In the genomic region with DNA sequence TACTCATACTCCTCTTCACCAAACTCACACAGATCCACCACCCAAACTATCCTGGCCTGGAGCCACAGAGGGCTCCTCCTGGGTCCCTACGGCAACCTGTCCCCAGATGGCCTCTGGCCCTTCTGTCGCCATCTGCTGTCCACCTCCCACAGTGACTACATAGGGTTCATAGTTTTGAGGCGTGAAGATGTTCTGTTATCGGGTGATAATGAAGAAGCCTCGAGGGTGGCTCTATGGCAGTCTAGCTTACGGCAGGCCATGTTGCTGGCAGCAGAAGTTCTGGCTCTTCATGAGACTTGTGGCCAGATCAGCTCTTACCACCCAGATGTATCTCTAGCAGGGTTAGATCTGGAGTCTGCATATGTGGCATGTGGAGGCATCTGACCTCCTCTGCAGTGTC, we compare ENCODE assay signal across 30 mouse cellular contexts. TPM values are rescaled to one million over a fixed set of nuclear protein-coding genes. Genes with fewer than 3 reads are reported as not detected.
A peak's percentile ranks its signal among the peaks of the same experiment; 100 is the strongest.
DNase-seq lines count a peak whose midpoint lies in the region; ATAC-seq and TF ChIP-seq lines count a peak whose summit lies in the region.
"Had no signal": no experiment of that assay in that cellular context is flagged by ENCODE, and none has a peak within 500 bp of the region (broad histone marks: within the 10 kb centered on the region; RNA-seq: fewer than 3 reads in every experiment).

No protein-coding gene starts in this region.

- DNase-seq in layer of hippocampus, adult 2 months (ENCODE audit: low spot score in 2 of 2): no peak
- DNase-seq in layer of hippocampus, adult 11-12 months (ENCODE audit: low spot score): no peak
- no peak for DNase-seq in liver, postnatal 0 days
- DNase-seq in stomach, postnatal 0 days (ENCODE audit: low spot score): no peak
- no peak for DNase-seq in Muller cell, postnatal 12 days (ENCODE audit: inconsistent ontology term)
- DNase-seq in thymus, postnatal 4 days: no peak
- DNase-seq: adrenal gland, adult 2 months; adrenal gland, postnatal 25 days; B cell, adult 2 months; cerebellum, adult 11-12 months; cerebellum, adult 9-10 months; cerebellum, postnatal 14 days; gastrocnemius, postnatal 10 days; gastrocnemius, postnatal 36 days; heart, postnatal 10 days; heart, postnatal 36 days had no signal

- H3K36me3 ChIP-seq in liver, postnatal 0 days (replicated peaks; ENCODE audit: insufficient read depth, low read length): peaks cover 20% of the 10 kb centered on the region
- H3K36me3 ChIP-seq in stomach, postnatal 0 days (ENCODE audit: control insufficient read depth, insufficient read depth, low read length): peaks cover 16% of the 10 kb centered on the region
- H3K36me3 ChIP-seq: embryonic facial prominence, embryonic 12.5 days; forebrain, embryonic 10.5 days; hindbrain, embryonic 10.5 days; hindbrain, embryonic 13.5 days had no signal

- no peak overlapping the region for H3K4me3 ChIP-seq in layer of hippocampus, adult 2 months
- no peak overlapping the region for H3K4me3 ChIP-seq in liver, postnatal 0 days (ENCODE audit: low read depth, low read length)
- no peak overlapping the region for H3K4me3 ChIP-seq in stomach, postnatal 0 days (ENCODE audit: low read depth, low read length)
- H3K4me3 ChIP-seq: embryonic facial prominence, embryonic 12.5 days; embryonic facial prominence, embryonic 15.5 days; erythroblast, embryonic 14.5 days; forebrain, embryonic 10.5 days; forebrain, embryonic 13.5 days; heart, embryonic 12.5 days; heart, embryonic 15.5 days; hindbrain, embryonic 10.5 days; hindbrain, embryonic 13.5 days had no signal

- H3K9ac ChIP-seq in liver, postnatal 0 days (replicated peaks): no peak overlapping the region
- no peak overlapping the region for H3K9ac ChIP-seq in stomach, postnatal 0 days (ENCODE audit: low read length)
- H3K9ac ChIP-seq: embryonic facial prominence, embryonic 12.5 days; embryonic facial prominence, embryonic 15.5 days; forebrain, embryonic 13.5 days; heart, embryonic 12.5 days; heart, embryonic 15.5 days; hindbrain, embryonic 13.5 days had no signal

- peak; percentile 25 for ATAC-seq in erythroblast, adult 5-6 weeks (replicated peaks; ENCODE audit: low FRiP score, poor library complexity, severe bottlenecking)
- no peak for ATAC-seq in liver, postnatal 0 days
- ATAC-seq in stomach, postnatal 0 days (ENCODE audit: low FRiP score, low TSS enrichment): no peak
- ATAC-seq: forebrain, embryonic 13.5 days; forebrain, embryonic 16.5 days; hindbrain, embryonic 16.5 days had no signal

- WGBS in liver, postnatal 0 days (ENCODE audit: insufficient replicate concordance): 74% methylated on average over 6 of the region's 6 CpGs
- 88% methylated on average over 6 of the region's 6 CpGs for WGBS in stomach, postnatal 0 days

- H3K27ac ChIP-seq in layer of hippocampus, adult 2 months: peak overlapping the region; percentile 71
- no peak overlapping the region for H3K27ac ChIP-seq in liver, postnatal 0 days (ENCODE audit: low read depth)
- H3K27ac ChIP-seq in stomach, postnatal 0 days (replicated peaks): no peak overlapping the region
- H3K27ac ChIP-seq: embryonic facial prominence, embryonic 12.5 days; embryonic facial prominence, embryonic 15.5 days; forebrain, embryonic 10.5 days; forebrain, embryonic 13.5 days; heart, embryonic 15.5 days; hindbrain, embryonic 10.5 days; hindbrain, embryonic 13.5 days had no signal

- H3K27me3 ChIP-seq in liver, postnatal 0 days (ENCODE audit: insufficient read depth, low read length): no peaks in the 10 kb centered on the region
- H3K27me3 ChIP-seq in stomach, postnatal 0 days (ENCODE audit: control insufficient read depth, insufficient read depth, low read length): no peaks in the 10 kb centered on the region
- H3K27me3 ChIP-seq: CH12.LX; embryonic facial prominence, embryonic 12.5 days; embryonic facial prominence, embryonic 15.5 days; forebrain, embryonic 13.5 days; heart, embryonic 12.5 days; heart, embryonic 15.5 days; hindbrain, embryonic 13.5 days had no signal

- no peak for TF ChIP-seq CTCF in layer of hippocampus, adult 2 months (conservative IDR thresholded peaks at IDR 0.05)
- 0 out of 2 replicates have a peak, but pooled peaks have one; percentile 12 for TF ChIP-seq CTCF in liver, postnatal 0 days (IDR thresholded peaks at IDR 0.05; ENCODE audit: low read depth)
- 0 out of 2 replicates have a peak, but pooled peaks have one; percentile 6 for TF ChIP-seq CTCF in stomach, postnatal 0 days (IDR thresholded peaks at IDR 0.05; ENCODE audit: low read depth)

- TF ChIP-seq EP300 in liver, postnatal 0 days (IDR thresholded peaks at IDR 0.05; ENCODE audit: low read depth): no peak
- no peak for TF ChIP-seq EP300 in stomach, postnatal 0 days (optimal IDR thresholded peaks at IDR 0.05)

- no peaks in the 10 kb centered on the region for H3K4me1 ChIP-seq in liver, postnatal 0 days (ENCODE audit: insufficient read depth)
- no peaks in the 10 kb centered on the region for H3K4me1 ChIP-seq in stomach, postnatal 0 days (replicated peaks; ENCODE audit: control insufficient read depth, insufficient read depth)
- H3K4me1 ChIP-seq: embryonic facial prominence, embryonic 12.5 days; embryonic facial prominence, embryonic 15.5 days; forebrain, embryonic 10.5 days; forebrain, embryonic 13.5 days; heart, embryonic 15.5 days; hindbrain, embryonic 10.5 days; hindbrain, embryonic 13.5 days had no signal

- no peak overlapping the region for H3K4me2 ChIP-seq in liver, postnatal 0 days (ENCODE audit: low read depth, low read length)
- H3K4me2 ChIP-seq in stomach, postnatal 0 days (replicated peaks; ENCODE audit: low read depth): no peak overlapping the region
- H3K4me2 ChIP-seq: embryonic facial prominence, embryonic 12.5 days; embryonic facial prominence, embryonic 15.5 days; forebrain, embryonic 13.5 days; heart, embryonic 12.5 days; heart, embryonic 15.5 days; hindbrain, embryonic 13.5 days had no signal

- no peaks in the 10 kb centered on the region for H3K9me3 ChIP-seq in liver, postnatal 0 days (ENCODE audit: low read length)
- H3K9me3 ChIP-seq in stomach, postnatal 0 days (ENCODE audit: control insufficient read depth, low read length): no peaks in the 10 kb centered on the region
- H3K9me3 ChIP-seq: embryonic facial prominence, embryonic 12.5 days; embryonic facial prominence, embryonic 15.5 days; forebrain, embryonic 10.5 days; forebrain, embryonic 13.5 days; G1E; heart, embryonic 12.5 days; heart, embryonic 15.5 days; hindbrain, embryonic 10.5 days; hindbrain, embryonic 13.5 days had no signal

RNA-seq across cellular contexts. Expression of gene Tnip2, which starts 11.0 kb away (rescaled TPM):
- total RNA-seq in layer of hippocampus, adult 2 months (2021): 10 to 100 TPM; 29.9 to 30.9 TPM
- 1.0 and 1.3 TPM in 2 replicates for total RNA-seq in erythroblast, adult 5-6 weeks (2015; ENCODE audit: low replicate concordance)
- 3.4 and 3.9 TPM in 2 replicates for total RNA-seq in erythroblast, adult 5-6 weeks (2017; ENCODE audit: low replicate concordance)
- 5.3 and 5.5 TPM in 2 replicates for polyA plus RNA-seq in liver, postnatal 0 days (2015; fragmentation: Nextera tagmentation; extraction: Ambion mirVana)
- polyA plus RNA-seq in stomach, postnatal 0 days (2015; fragmentation: Nextera tagmentation; extraction: Ambion mirVana): 16.2 and 17.7 TPM in 2 replicates
- polyA plus RNA-seq: erythroblast, embryonic 14.5 days had no signal

RNA-seq across cellular contexts. Expression of gene Sh3bp2, which starts 22.8 kb away (rescaled TPM):
- total RNA-seq in layer of hippocampus, adult 2 months (2021): 1 to 10 TPM; 3.3 to 6.6 TPM
- 5.6 and 9.0 TPM in 2 replicates for total RNA-seq in erythroblast, adult 5-6 weeks (2015; ENCODE audit: low replicate concordance)
- 4.7 and 5.4 TPM in 2 replicates for total RNA-seq in erythroblast, adult 5-6 weeks (2017; ENCODE audit: low replicate concordance)
- 7.7 and 9.8 TPM in 2 replicates for polyA plus RNA-seq in liver, postnatal 0 days (2015; fragmentation: Nextera tagmentation; extraction: Ambion mirVana)
- polyA plus RNA-seq in stomach, postnatal 0 days (2015; fragmentation: Nextera tagmentation; extraction: Ambion mirVana): 4.2 and 4.9 TPM in 2 replicates

Comparison
In these comparisons a context has a peak if more than half of its experiments do, and no peak if none do; other contexts are left out.
1. RNA of gene Tnip2, which starts 11.0 kb away (total RNA-seq): 29.9 to 30.9 TPM in layer of hippocampus, adult 2 months; 1.0 to 3.9 TPM in erythroblast, adult 5-6 weeks; every median in the first group is over 4 times any median in the second.